Comparison of ENCODE assay signal across 10 mouse cellular contexts in the genomic region with DNA sequence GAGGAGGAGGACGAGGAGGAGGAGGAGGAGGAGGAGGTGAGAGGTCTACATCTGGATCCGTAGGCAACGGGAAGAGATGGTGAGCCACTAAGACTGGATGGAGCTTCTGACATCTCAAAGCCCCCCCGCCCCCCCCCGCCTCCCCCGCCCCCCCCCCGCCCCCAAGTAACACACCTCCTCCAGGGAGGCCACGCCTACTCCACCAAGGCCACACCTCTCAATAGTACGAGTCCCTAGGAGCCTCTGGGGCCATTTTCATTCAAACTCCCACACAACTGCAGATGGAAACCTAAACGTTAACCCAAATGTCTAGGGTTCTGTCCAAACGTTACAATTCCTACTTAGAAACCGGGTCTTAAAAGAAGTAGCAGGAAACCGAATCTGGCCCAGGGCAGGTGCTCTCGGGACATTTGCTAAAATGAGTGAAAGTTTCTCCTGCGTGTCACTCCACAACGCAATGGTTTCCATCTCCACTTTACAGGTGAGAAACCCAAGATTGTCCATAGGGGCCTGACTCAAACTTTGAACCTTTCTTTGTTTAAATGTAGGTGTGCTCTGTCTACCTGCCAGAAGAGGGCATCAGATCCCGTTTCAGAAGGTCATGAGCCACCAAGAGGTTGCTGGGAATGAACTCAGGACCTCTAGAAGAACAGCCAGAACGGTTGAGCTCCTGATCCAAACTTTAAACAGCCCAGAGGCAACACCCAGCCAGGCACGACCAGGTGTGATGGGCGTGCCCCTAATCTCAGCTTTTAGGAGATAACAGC. TPM values are rescaled to one million over a fixed set of nuclear protein-coding genes. Genes with fewer than 3 reads are reported as not detected.
DNase-seq lines count a peak whose midpoint lies in the region; ATAC-seq and TF ChIP-seq lines count a peak whose summit lies in the region.
"Had no signal": no experiment of that assay in that cellular context is flagged by ENCODE, and none has a peak within 500 bp of the region (broad histone marks: within the 10 kb centered on the region; RNA-seq: fewer than 3 reads in every experiment).

No protein-coding gene starts in this region.

- TF ChIP-seq EP300 in liver, embryonic 14.5 days (IDR thresholded peaks at IDR 0.05; ENCODE audit: low read depth): no peak

- no peak overlapping the region for H3K27ac ChIP-seq in cerebellum, adult 2 months (ENCODE audit: insufficient read depth, low read length)
- H3K27ac ChIP-seq in midbrain, embryonic 10.5 days (replicated peaks): no peak overlapping the region; the same call in 1 of the 2 replicates
- H3K27ac ChIP-seq in midbrain, embryonic 13.5 days: no peak overlapping the region
- no peak overlapping the region for H3K27ac ChIP-seq in liver, embryonic 14.5 days

- H3K4me1 ChIP-seq in cerebellum, adult 2 months (ENCODE audit: control insufficient read depth, insufficient read depth, low read length): no peaks in the 10 kb centered on the region
- peaks cover 14% of the 10 kb centered on the region for H3K4me1 ChIP-seq in midbrain, embryonic 10.5 days
- H3K4me1 ChIP-seq in midbrain, embryonic 13.5 days (replicated peaks): peaks cover 4% of the 10 kb centered on the region; the same call in 1 of the 2 replicates
- H3K4me1 ChIP-seq in liver, embryonic 14.5 days (replicated peaks; ENCODE audit: control insufficient read depth in 2 of 2, insufficient read depth in 2 of 2, low read length in 1 of 2): peaks cover 0 to 6% of the 10 kb centered on the region in 2 experiments; a peak in 1 of 4 replicates

- H3K27me3 ChIP-seq in cerebellum, adult 2 months (ENCODE audit: control insufficient read depth, insufficient read depth, low read length): no peaks in the 10 kb centered on the region
- H3K27me3 ChIP-seq in midbrain, embryonic 10.5 days (ENCODE audit: low read depth, poor library complexity, severe bottlenecking): 0 out of 2 replicates have a peak, but pooled peaks cover 8% of the 10 kb centered on the region
- H3K27me3 ChIP-seq in midbrain, embryonic 13.5 days: no peaks in the 10 kb centered on the region
- H3K27me3 ChIP-seq in liver, embryonic 14.5 days (ENCODE audit: control insufficient read depth, insufficient read depth, low read length): no peaks in the 10 kb centered on the region; the same call in none of the 2 replicates

- DNase-seq in cerebellum, adult 2 months: no peak
- no peak for DNase-seq in cerebellum, adult 11-12 months
- no peak for DNase-seq in midbrain, embryonic 10.5 days (ENCODE audit: low spot score)
- DNase-seq in liver, embryonic 14.5 days (ENCODE audit: low read depth in 3 of 3, low spot score in 3 of 3): no peak
- peak; percentile 56 for DNase-seq in thymus, postnatal 4 days
- DNase-seq in gastrocnemius, postnatal 14 days: no peak

- ATAC-seq in midbrain, embryonic 13.5 days: no peak
- no peak for ATAC-seq in liver, embryonic 14.5 days (ENCODE audit: insufficient read depth)
- no peak for ATAC-seq in granulocyte monocyte progenitor cell, adult 5-6 weeks (replicated peaks; ENCODE audit: poor library complexity, severe bottlenecking)

- TF ChIP-seq POLR2A in cerebellum, adult 2 months (IDR thresholded peaks at IDR 0.05; ENCODE audit: borderline replicate concordance, insufficient read depth, low read length): no peak

- H3K9ac ChIP-seq in midbrain, embryonic 13.5 days (replicated peaks): no peak overlapping the region
- H3K9ac ChIP-seq in liver, embryonic 14.5 days (replicated peaks): no peak overlapping the region

- intact Hi-C loops in gastrocnemius, postnatal 14 days (cut with DNase I; ENCODE audit: low total_unique reads): no loop called here

- H3K4me3 ChIP-seq in cerebellum, adult 2 months (replicated peaks; ENCODE audit: insufficient read depth, low read depth, low read length): no peak overlapping the region
- H3K4me3 ChIP-seq in midbrain, embryonic 10.5 days: peak overlapping the region; percentile 43
- H3K4me3 ChIP-seq in midbrain, embryonic 13.5 days (replicated peaks): no peak overlapping the region
- no peak overlapping the region for H3K4me3 ChIP-seq in liver, embryonic 14.5 days (ENCODE audit: insufficient read depth in 1 of 2, low read depth in 2 of 2, low read length in 2 of 2)

- 19% methylated on average over 19 of the region's 20 CpGs for WGBS in cerebellum, adult 2 months
- WGBS in midbrain, embryonic 10.5 days: 23% methylated on average over 15 of the region's 20 CpGs
- WGBS in midbrain, embryonic 13.5 days: 30% methylated on average over 12 of the region's 20 CpGs
- WGBS in liver, embryonic 14.5 days (ENCODE audit: insufficient replicate concordance): 11% methylated on average over 19 of the region's 20 CpGs

- TF ChIP-seq CTCF in cerebellum, adult 2 months (IDR thresholded peaks at IDR 0.05; ENCODE audit: borderline replicate concordance, insufficient read depth, low read depth, low read length): peak; percentile 30; the same call in 1 of the 2 replicates
- peak; percentile 24; the same call in 1 of the 2 replicates for TF ChIP-seq CTCF in liver, embryonic 14.5 days (IDR thresholded peaks at IDR 0.05; ENCODE audit: low read depth)

- H3K36me3 ChIP-seq in midbrain, embryonic 10.5 days: no peaks in the 10 kb centered on the region
- no peaks in the 10 kb centered on the region for H3K36me3 ChIP-seq in midbrain, embryonic 13.5 days
- no peaks in the 10 kb centered on the region for H3K36me3 ChIP-seq in liver, embryonic 14.5 days (replicated peaks; ENCODE audit: control insufficient read depth, insufficient read depth, low read depth)

- no peaks in the 10 kb centered on the region for H3K9me3 ChIP-seq in midbrain, embryonic 10.5 days (replicated peaks)
- no peaks in the 10 kb centered on the region for H3K9me3 ChIP-seq in midbrain, embryonic 13.5 days
- H3K9me3 ChIP-seq in liver, embryonic 14.5 days (ENCODE audit: control insufficient read depth, low read length): no peaks in the 10 kb centered on the region

- H3K4me2 ChIP-seq in midbrain, embryonic 13.5 days (replicated peaks): no peak overlapping the region
- peak overlapping the region; percentile 25; the same call in 1 of the 2 replicates for H3K4me2 ChIP-seq in liver, embryonic 14.5 days (ENCODE audit: low read depth)

RNA-seq across cellular contexts. Expression of a gene that starts 18.8 kb away (rescaled TPM):
- polyA plus RNA-seq in cerebellum, adult 2 months (2012; rRNA removed): 453 and 497 TPM in 2 replicates
- polyA plus RNA-seq in midbrain, embryonic 10.5 days (2016; fragmentation: Nextera tagmentation; extraction: Ambion mirVana): 28.1 and 29.1 TPM in 2 replicates
- 43.3 and 52.5 TPM in 2 replicates for polyA plus RNA-seq in midbrain, embryonic 13.5 days (2015; fragmentation: Nextera tagmentation; extraction: Ambion mirVana)
- polyA plus RNA-seq in liver, embryonic 14.5 days (2012; rRNA removed): 18.0 and 21.5 TPM in 2 replicates
- 5.7 TPM in 2 replicates for polyA plus RNA-seq in liver, embryonic 14.5 days (2014; fragmentation: Nextera tagmentation; extraction: Ambion mirVana)
- total RNA-seq in granulocyte monocyte progenitor cell, adult 5-6 weeks (2014; fragmentation: Nextera tagmentation): 20.9 and 24.9 TPM in 2 replicates
- total RNA-seq in granulocyte monocyte progenitor cell, adult 5-6 weeks (2017): 12.3 and 17.3 TPM in 2 replicates
- 100 to 1,000 TPM; 134 to 138 TPM for total RNA-seq in gastrocnemius, postnatal 14 days (2021)

RNA-seq across cellular contexts. Expression of a gene that starts 47.8 kb away (rescaled TPM):
- not detected in 2 replicates for polyA plus RNA-seq in cerebellum, adult 2 months (2012; rRNA removed)
- polyA plus RNA-seq in midbrain, embryonic 10.5 days (2016; fragmentation: Nextera tagmentation; extraction: Ambion mirVana): not detected in 2 replicates
- polyA plus RNA-seq in midbrain, embryonic 13.5 days (2015; fragmentation: Nextera tagmentation; extraction: Ambion mirVana): not detected in 2 replicates
- not detected in 2 replicates for polyA plus RNA-seq in liver, embryonic 14.5 days (2012; rRNA removed)
- polyA plus RNA-seq in liver, embryonic 14.5 days (2014; fragmentation: Nextera tagmentation; extraction: Ambion mirVana): not detected in 2 replicates
- not detected in 2 replicates for total RNA-seq in granulocyte monocyte progenitor cell, adult 5-6 weeks (2014; fragmentation: Nextera tagmentation)
- not detected in 2 replicates for total RNA-seq in granulocyte monocyte progenitor cell, adult 5-6 weeks (2017)
- total RNA-seq in gastrocnemius, postnatal 14 days (2021): not detected
- polyA plus RNA-seq: C2C12; embryonic facial prominence, embryonic 11.5 days had no signal
